Mouse (Mus musculus): Measurements from ENCODE around the gene Plod3. TPM values are rescaled to one million over a fixed set of nuclear protein-coding genes. Genes with fewer than 3 reads are reported as not detected.

Plod3 gene
- polyA plus RNA-seq, 1 experiment: 36.3 TPM

GRCm38 (mm10) chr5:137009988-137010387 is 23.2 kb downstream of the Plod3 start:
- peak in 1 of 2 experiments; percentile 79 for DNase-seq (ENCODE audit: extremely low spot score in 1 of 2, low spot score in 1 of 2)

GRCm38 (mm10) chr5:137012401-137012950 is 25.7 kb downstream of the Plod3 start:
- DNase-seq (ENCODE audit: extremely low spot score in 1 of 2, low spot score in 1 of 2): no peak

- no peak for DNase-seq (ENCODE audit: extremely low spot score in 1 of 2, low spot score in 1 of 2)
These were observed 29.1 kb downstream of the Plod3 start for GRCm38 (mm10) chr5:137015913-137016312.

GRCm38 (mm10) chr5:137024318-137024717 is 37.5 kb downstream of the Plod3 start:
- DNase-seq (ENCODE audit: extremely low spot score in 1 of 2, low spot score in 1 of 2): no peak

GRCm38 (mm10) chr5:137025132-137025531 is 38.3 kb downstream of the Plod3 start:
- DNase-seq (ENCODE audit: extremely low spot score in 1 of 2, low spot score in 1 of 2): peak in 1 of 2 experiments; percentile 92

GRCm38 (mm10) chr5:137026092-137026491 is 39.3 kb downstream of the Plod3 start, which contains the start of gene Vgf:
Vgf (plus strand) TSS chr5:137026392.
- no peak for DNase-seq (ENCODE audit: extremely low spot score in 1 of 2, low spot score in 1 of 2)

- no peak for DNase-seq (ENCODE audit: extremely low spot score in 1 of 2, low spot score in 1 of 2)
These were observed 41.9 kb downstream of the Plod3 start for GRCm38 (mm10) chr5:137028561-137029272.

- DNase-seq (ENCODE audit: extremely low spot score in 1 of 2, low spot score in 1 of 2): no peak
These were observed 42.4 kb downstream of the Plod3 start for GRCm38 (mm10) chr5:137029273-137029585.

- DNase-seq (ENCODE audit: extremely low spot score in 1 of 2, low spot score in 1 of 2): peak; percentile 91 to 98
These were observed 43.0 kb downstream of the Plod3 start for GRCm38 (mm10) chr5:137029643-137030415.

GRCm38 (mm10) chr5:137030416-137030810 is 43.6 kb downstream of the Plod3 start:
- peak in 1 of 2 experiments; percentile 67 for DNase-seq (ENCODE audit: extremely low spot score in 1 of 2, low spot score in 1 of 2)

- no peak for DNase-seq (ENCODE audit: extremely low spot score in 1 of 2, low spot score in 1 of 2)
These were observed 44.5 kb downstream of the Plod3 start for GRCm38 (mm10) chr5:137031076-137032032.

- DNase-seq (ENCODE audit: extremely low spot score in 1 of 2, low spot score in 1 of 2): peak in 1 of 2 experiments; percentile 73
These were observed 45.2 kb downstream of the Plod3 start for GRCm38 (mm10) chr5:137032033-137032421.

GRCm38 (mm10) chr5:137032641-137033074 is 45.8 kb downstream of the Plod3 start:
- peak in 1 of 2 experiments; percentile 88 for DNase-seq (ENCODE audit: extremely low spot score in 1 of 2, low spot score in 1 of 2)

GRCm38 (mm10) chr5:137036211-137036610 is 49.4 kb downstream of the Plod3 start:
- DNase-seq (ENCODE audit: extremely low spot score in 1 of 2, low spot score in 1 of 2): no peak

GRCm38 (mm10) chr5:137039453-137039852 is 52.6 kb downstream of the Plod3 start:
- DNase-seq (ENCODE audit: extremely low spot score in 1 of 2, low spot score in 1 of 2): no peak

- DNase-seq (ENCODE audit: extremely low spot score in 1 of 2, low spot score in 1 of 2): no peak
These were observed 54.6 kb downstream of the Plod3 start for GRCm38 (mm10) chr5:137041442-137041841.

GRCm38 (mm10) chr5:137043997-137044396 is 57.2 kb downstream of the Plod3 start:
- DNase-seq (ENCODE audit: extremely low spot score in 1 of 2, low spot score in 1 of 2): no peak

- DNase-seq (ENCODE audit: extremely low spot score in 1 of 2, low spot score in 1 of 2): peak; percentile 97 to 99
These were observed 58.8 kb downstream of the Plod3 start, which contains the start of gene Ap1s1 for GRCm38 (mm10) chr5:137045402-137046323. Ap1s1 (minus strand) TSS chr5:137046135.

All from frontal cortex, adult 2 months (tissue).